Mouse (Mus musculus) ES-E14 (cell line): ENCODE data around the gene Ostf1.

Experiments used
- CHD2 ChIP-seq: IDR thresholded peaks from 2 replicates; pipeline ENCODE4 v1.6.1; 2014; ENCODE audit warnings: mild to moderate bottlenecking, low read depth, low read length, inconsistent platforms
- MAFK ChIP-seq: IDR thresholded peaks from 2 replicates; pipeline ENCODE4 v1.6.1; 2014; ENCODE audit warnings: mild to moderate bottlenecking, low read depth, low read length, inconsistent platforms; ENCODE audit not compliant: insufficient read depth
- ZC3H11A ChIP-seq: IDR thresholded peaks from 2 replicates; pipeline ENCODE4 v1.6.1; 2012; ENCODE audit warnings: low read depth, mild to moderate bottlenecking, inconsistent platforms, low read length, borderline replicate concordance
- ZNF384 ChIP-seq: IDR thresholded peaks from 2 replicates; pipeline ENCODE4 v1.6.1; 2012; ENCODE audit warnings: low read depth, low read length, inconsistent platforms

DNA sequence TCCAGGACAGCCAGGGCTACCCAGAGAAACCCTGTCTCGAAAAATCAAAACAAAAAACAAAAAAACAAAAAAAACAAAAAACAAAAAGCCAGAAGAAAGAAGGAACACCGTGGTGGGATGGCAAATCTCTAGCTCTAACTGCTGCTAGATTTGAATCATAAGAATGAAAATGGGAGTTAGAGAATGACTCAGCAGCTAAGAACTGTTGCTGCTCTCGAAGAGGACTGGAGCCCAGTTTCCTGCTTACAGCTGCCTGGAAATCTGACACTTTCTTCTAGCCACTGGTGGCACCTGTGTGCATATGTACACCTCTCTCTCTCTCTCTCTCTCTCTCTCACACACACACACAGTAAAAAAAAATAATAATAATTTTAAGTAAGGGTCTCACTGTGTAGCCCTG is 14.8 kb upstream of the Ostf1 start:
- no peak for TF ChIP-seq MAFK
- TF ChIP-seq ZNF384 = no peak
- TF ChIP-seq CHD2 = no peak
- no peak for TF ChIP-seq ZC3H11A
